Mouse (Mus musculus) layer of hippocampus, adult 2 months (tissue): Measurements from ENCODE around the gene Hs6st2. TPM values are rescaled to one million over a fixed set of nuclear protein-coding genes. Genes with fewer than 3 reads are reported as not detected.

Source experiments
- DNase-seq, 2 experiments: peaks; one replicate each; pipeline ENCODE4 v3.0.0; 2022; ENCODE audit warnings: low spot score in 2 of 2
- H3K27ac ChIP-seq: fragments of 200-600 bp; 2 replicates; pipeline ENCODE4 v1.8.1; 2022
- H3K4me3 ChIP-seq: fragments of 200-600 bp; 2 replicates; pipeline ENCODE4 v1.8.1; 2022; ENCODE audit warnings: mild to moderate bottlenecking
- CTCF ChIP-seq: fragments of 200-600 bp; conservative IDR thresholded peaks from 2 replicates; pipeline ENCODE4 v1.8.1; 2022; ENCODE audit warnings: antibody characterized with exemption, mild to moderate bottlenecking, moderate library complexity
- total RNA-seq, 2 experiments: library from RNA; stranded (reverse); gene quantifications; 2 replicates each; pipeline ENCODE4 v1.2.3; 2021

The Hs6st2 gene
- total RNA-seq, 2 experiments from 2014 or later = 24.0 to 25.9 TPM

DNA sequence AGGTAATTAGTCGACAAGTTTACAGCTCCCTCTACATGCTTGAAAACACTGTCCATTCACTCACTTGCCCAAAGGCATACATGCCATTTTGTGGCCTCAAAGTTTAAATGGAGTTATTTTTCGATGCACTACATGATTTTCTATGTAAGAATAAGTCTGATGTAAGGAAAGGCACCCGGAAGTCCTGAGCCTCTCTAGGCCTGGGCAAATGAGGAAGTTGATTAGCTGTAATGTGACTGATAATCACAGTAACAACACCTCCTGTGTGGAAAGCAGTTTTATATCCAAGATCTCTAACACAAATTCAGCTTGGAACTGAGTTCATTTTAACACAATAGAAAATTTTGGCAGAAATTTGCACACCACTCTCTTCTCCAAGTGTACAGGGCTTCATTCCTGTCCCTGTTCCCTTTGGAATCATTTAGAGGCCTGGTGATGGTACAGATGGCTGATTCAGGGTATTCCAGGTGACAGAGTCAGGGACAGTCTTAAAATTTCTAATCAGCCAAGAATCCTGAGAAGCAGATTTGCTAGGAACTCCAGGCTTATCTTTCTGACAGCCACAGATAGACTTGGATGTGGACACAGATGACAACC, 38.9 kb downstream of the Hs6st2 start:
- Histone ChIP-seq H3K4me3 (no peak overlapping the region), H3K27ac (no peak overlapping the region)
- TF ChIP-seq CTCF = no peak
- DNase-seq = no peak

DNA sequence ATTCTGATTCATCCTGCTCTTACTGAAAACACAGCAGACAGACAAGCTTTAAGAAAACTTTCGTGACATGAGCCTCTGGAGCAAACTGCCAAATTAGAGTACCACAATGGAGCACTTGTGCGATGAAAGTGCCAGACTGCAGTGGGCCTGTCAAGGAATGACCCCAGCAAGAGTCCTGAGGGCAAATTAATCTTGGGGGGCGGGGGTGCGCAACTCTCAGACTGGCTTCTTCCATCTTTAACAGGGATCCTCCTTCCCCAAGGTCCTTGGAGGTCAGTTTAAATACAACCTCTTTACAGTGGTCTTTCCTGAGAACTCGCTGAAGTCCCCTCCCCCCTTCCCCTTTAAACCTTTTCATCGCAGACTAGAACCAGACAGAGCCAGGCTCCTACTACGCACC, 45.9 kb downstream of the Hs6st2 start:
- DNase-seq = no peak
- H3K4me3 ChIP-seq = no peak overlapping the region
- TF ChIP-seq CTCF = no peak
- H3K27ac ChIP-seq = no peak overlapping the region

DNA sequence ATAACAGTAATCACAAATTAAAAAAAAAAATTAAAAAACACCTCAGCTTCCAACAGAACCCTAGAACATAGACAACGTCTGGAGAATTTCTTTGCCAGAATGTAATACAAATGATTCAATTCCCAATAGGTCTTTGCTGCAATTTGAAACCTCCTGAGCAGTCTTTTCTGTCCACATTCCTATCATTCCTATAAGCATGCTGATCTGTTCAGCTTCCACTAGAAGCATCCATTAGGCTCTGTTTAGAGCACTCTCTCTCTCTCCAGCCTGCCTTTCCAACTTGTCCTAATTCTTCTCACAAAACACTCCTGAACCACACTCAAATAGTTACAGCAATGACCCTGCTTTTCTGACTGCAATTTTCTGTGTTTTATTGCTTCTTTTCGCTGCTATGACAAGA, 50.3 kb downstream of the Hs6st2 start:
- Histone ChIP-seq H3K4me3 (no peak overlapping the region), H3K27ac (no peak overlapping the region)
- TF ChIP-seq CTCF = no peak
- DNase-seq = no peak

DNA sequence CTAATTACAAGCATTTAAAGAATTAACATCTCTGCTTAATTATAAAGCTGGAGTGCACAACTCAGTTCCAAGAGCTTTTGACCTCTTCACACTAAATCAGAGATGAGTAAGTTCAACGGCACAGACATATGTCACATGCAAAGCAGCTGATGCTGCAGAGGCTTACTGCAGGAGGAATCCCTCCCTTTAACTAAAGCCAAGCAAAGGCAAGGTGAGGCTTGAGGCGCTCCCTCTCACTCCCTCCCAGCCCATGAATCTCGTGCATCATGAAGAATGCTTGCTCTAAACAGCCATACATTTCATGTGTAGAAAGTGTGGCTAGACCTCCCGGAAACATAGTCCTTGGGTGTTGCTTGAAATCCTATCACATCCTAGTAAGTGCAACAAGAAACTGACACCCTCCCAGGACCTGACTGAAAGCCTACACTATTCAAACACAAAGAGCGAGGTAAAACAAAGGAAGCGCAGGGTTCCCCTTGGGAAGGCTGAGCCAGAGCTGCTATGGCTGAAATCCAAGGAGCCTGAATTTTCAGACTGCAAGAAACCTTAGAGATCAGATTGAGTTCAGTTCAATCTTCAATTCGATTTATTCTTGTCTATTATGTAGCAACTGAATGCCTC, 67.2 kb downstream of the Hs6st2 start:
- DNase-seq = no peak
- no peak for TF ChIP-seq CTCF
- H3K4me3 ChIP-seq = no peak overlapping the region
- H3K27ac ChIP-seq = no peak overlapping the region

DNA sequence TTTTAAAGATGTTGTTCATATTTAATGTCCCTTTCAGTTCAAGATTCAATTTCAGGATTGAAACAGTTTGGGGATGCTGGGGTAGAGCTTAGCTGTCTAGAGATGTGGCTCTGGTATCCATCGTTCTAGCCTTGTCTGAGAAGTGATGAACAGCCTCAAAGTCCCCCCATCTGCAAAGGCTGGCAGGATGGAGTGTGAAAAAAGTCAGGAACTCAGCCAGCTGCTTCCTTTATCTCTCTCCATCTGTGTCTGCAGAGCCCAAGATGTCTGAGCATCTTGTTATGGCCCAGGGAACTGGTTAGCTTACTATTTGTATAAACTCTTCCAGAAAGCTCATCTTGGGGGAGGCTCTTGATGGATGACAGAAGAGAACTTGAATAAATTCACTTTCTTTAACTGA, 70.9 kb downstream of the Hs6st2 start:
- Histone ChIP-seq H3K4me3 (no peak overlapping the region), H3K27ac (no peak overlapping the region)
- TF ChIP-seq CTCF = no peak
- DNase-seq = no peak

DNA sequence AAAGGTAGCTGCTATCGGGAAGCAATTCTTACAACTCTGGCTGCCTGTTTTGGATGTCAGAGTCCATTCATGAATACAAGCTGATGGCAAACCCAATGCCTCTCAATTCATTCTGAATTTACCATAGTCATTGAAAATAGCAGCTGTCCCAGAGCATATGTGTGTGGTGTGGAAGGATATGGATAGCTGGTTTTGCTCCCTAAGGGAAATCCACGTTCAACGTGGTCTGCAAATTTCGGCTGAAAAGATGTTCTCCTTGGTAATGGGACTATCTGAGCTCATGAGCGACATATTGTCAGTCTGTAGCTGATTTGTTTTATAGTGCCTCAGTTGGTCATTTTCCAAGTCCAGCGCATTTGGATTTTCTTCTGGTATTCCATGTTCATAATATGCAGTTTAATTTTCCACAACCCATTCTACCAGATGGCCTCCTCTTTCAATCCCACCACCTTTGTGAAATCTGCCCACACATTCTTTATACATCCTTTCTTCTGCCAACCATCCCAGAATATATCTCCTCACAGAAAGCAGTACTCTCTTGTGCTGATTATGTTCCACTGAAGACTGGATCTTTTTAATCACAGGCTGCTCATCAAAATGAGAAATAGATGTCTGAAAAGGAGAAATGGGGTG, 75.3 kb downstream of the Hs6st2 start:
- H3K27ac ChIP-seq = no peak overlapping the region
- no peak overlapping the region for H3K4me3 ChIP-seq
- DNase-seq = peak in 1 of 2 experiments; percentile 44
- TF ChIP-seq CTCF = no peak

DNA sequence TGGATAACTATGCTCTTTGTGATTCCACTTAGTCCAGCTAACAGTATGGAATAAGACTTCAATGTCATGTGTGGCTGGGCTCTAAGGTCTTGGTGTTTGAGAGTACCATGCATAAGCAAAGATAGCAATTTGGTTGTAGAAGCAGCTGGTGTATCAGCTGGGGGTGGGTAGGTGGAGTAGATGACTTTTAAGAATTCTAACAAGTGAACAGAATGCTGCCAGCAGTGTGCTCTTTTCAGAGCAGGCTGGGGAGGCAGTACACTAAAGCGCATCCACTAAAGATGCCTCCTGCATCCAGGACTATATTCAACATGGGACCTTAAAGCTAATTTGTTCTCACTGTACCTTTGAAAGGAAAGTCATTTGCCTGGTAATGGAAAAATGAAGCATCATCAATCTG, 88.9 kb downstream of the Hs6st2 start:
- Histone ChIP-seq H3K27ac (no peak overlapping the region), H3K4me3 (no peak overlapping the region)
- no peak for TF ChIP-seq CTCF
- DNase-seq = peak; percentile 8 to 26

DNA sequence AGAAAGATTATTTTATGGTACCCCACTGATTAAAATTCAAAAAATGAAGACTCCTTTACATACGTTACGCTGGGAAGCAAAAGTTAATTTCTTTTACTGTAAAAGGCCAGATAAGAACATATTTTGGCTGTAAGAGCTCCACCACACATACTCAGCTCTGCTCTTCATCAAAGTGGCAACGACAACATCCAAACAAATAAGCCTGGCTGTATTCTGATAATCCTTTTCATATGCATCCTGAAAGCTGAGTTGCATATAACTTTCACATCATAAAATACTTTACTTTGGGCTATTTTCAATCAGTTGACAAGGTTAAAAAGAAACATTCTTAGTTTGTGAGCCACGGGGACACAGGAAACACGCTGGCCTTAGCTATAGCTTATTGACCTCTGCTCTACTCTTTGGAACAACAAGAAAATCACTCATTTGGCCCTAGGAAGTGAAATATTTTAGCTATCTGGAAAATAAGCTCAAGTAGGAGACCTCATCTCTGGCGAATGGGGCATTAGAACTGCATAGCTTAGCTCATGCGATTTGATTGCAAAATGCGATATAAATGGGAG, 91.1 kb downstream of the Hs6st2 start:
- no peak overlapping the region for H3K4me3 ChIP-seq
- no peak for DNase-seq
- TF ChIP-seq CTCF = no peak
- no peak overlapping the region for H3K27ac ChIP-seq

DNA sequence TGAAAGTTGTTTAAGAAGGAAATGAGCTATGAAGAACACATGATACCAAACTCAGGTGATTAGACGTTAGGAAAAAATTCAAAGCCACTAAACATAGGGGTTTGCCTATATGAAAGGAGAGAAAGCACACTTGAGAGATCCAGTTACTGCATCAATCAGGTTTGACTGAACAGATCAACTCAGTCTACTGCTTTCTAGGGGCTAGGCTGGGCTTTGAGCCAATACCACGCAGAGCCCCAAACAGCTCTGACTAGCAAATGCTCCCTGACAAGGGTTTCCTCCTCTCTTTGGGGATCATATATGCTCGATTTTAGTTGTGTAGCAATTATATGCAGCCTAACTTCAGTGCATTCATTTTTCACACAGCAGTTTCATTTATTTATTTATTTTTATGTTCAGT, 96.2 kb downstream of the Hs6st2 start:
- DNase-seq = no peak
- no peak for TF ChIP-seq CTCF
- H3K27ac ChIP-seq = no peak overlapping the region
- no peak overlapping the region for H3K4me3 ChIP-seq

DNA sequence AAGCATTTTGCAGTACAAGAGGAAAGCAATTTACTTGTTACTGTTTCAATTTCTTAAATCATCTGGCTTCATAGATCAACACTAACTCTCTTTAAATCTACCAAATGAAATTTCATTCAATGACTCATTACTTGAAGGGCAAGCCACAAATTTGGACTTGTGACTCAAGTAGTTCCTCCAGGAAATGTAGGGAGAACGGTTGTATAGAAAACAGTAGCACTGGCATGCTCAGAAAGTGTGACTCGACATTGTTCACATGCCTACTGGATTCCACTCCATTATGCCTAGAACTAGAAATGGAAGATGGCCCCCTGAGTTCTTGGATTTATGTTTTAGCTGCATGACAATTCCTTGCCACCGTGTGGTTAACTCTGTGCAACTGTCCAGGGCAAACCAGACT, 100.0 kb downstream of the Hs6st2 start:
- no peak for DNase-seq
- H3K4me3 ChIP-seq = no peak overlapping the region
- H3K27ac ChIP-seq = no peak overlapping the region
- TF ChIP-seq CTCF = no peak

DNA sequence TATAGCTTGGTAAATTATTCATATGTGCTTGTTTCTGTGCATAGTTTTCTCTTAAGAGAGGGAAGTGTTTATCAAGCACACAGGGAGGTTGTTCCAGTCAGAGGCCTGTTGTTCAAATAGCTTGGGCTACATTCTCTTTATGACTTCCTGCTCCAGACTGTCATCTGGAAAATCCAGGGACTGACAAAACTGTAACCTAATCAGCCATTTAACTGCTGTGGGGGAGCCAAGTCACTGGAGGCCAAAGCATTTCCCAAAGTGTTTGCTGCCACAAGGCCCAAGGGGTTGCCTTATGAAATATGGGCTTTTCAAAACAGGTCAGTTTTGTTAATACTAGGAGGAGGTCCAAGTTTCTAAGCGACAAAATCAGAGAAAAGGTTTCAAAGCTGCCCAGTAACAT, 119.8 kb downstream of the Hs6st2 start:
- DNase-seq = no peak
- no peak for TF ChIP-seq CTCF
- Histone ChIP-seq H3K4me3 (no peak overlapping the region), H3K27ac (no peak overlapping the region)

DNA sequence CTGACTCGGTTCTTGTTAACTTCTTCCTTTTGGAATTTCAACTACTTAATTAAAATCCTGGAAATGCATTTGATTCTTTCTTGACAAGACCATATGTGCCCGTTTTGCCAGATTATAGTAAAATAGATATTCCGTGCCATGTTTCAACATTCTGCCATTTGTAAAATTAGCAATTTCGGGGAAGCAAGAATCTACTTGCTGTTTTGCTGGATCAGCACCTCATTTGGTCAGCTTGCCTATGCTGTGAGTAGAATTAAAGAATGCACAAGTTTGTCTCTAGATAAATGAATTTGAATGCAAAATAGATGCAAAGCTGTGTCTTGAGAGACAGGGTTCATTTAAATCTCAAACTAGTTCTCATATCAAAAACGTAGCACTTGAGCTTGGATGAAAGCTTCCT, 142.0 kb downstream of the Hs6st2 start:
- DNase-seq = no peak
- no peak for TF ChIP-seq CTCF
- Histone ChIP-seq H3K4me3 (no peak overlapping the region), H3K27ac (no peak overlapping the region)

DNA sequence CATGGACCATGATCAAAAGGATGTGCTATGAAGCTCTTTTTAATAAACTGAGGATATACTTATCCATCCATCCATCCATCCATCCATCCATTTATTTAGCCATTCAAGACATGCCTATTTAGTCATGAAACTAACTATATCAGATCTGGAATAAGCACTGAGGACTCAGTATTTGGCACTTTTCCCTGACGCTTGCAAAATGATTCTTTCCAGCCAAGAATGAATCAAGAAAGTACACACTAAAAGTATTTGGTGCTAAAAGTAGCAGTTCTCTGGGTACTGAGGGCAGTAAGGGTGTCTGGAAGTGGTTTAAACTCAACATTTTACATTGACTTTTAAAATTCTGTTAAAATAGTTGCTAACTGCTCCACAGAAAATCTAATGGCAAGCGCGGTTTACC, 144.6 kb downstream of the Hs6st2 start:
- no peak overlapping the region for H3K4me3 ChIP-seq
- H3K27ac ChIP-seq = no peak overlapping the region
- DNase-seq = no peak
- TF ChIP-seq CTCF = no peak

DNA sequence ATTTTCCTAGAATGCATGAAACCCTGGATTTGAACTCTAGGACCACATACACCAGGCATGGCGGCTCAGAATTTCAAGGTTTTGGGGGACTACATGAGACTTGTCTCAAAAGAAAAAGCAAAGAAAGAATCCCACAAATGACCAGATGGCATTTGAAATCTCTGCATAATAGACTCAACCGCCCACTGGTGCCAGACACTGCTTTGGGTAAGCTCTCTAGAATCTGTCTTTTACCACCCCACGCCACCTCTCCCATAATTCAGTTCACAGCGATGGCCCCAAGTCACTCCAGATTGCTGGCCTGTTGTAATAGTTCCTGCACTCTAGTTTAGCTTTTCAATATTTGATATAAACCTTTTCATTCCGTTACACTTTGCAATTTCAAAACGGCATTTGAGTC, 146.4 kb downstream of the Hs6st2 start:
- Histone ChIP-seq H3K4me3 (no peak overlapping the region), H3K27ac (no peak overlapping the region)
- TF ChIP-seq CTCF = no peak
- DNase-seq = peak in 1 of 2 experiments; percentile 3
